Mouse (Mus musculus) left cerebral cortex, adult 2 months (tissue): Measurements from ENCODE around the gene Ubqln5. TPM values are rescaled to one million over a fixed set of nuclear protein-coding genes. Genes with fewer than 3 reads are reported as not detected.

Source experiments
- DNase-seq, 2 experiments: peaks; one replicate each; pipeline ENCODE4 v3.0.0; 2021 to 2022; ENCODE audit warnings: low spot score in 2 of 2, mixed read lengths in 1 of 2; ENCODE audit errors: extremely low spot score in 1 of 2
- H3K27ac ChIP-seq: fragments of 200-600 bp; 2 replicates; pipeline ENCODE4 v1.8.1; 2022
- H3K4me3 ChIP-seq: fragments of 200-600 bp; 2 replicates; pipeline ENCODE4 v1.8.1; 2022
- CTCF ChIP-seq: fragments of 200-600 bp; IDR thresholded peaks from 2 replicates; pipeline ENCODE4 v1.8.1; 2022; ENCODE audit warnings: antibody characterized with exemption, mild to moderate bottlenecking, moderate library complexity
- intact Hi-C: fragments of 180-260 bp; cut with DNase I; formaldehyde crosslinking; loops from one replicate; pipeline ENCODE4 v1.15.1; 2025
- long read RNA-seq, 2 experiments: library from polyadenylated mRNA; stranded (forward); transcript quantifications; one replicate each; pipeline ENCODE4 v2.0.0; 2021; ENCODE audit warnings: borderline mapping rate in 2 of 2
- total RNA-seq, 2 experiments: library from RNA; stranded (reverse); gene quantifications; 2 replicates each; pipeline ENCODE4 v1.2.3; 2021

Ubqln5 gene
- not detected for total RNA-seq
- long read RNA-seq, experiment 1: 0 reads
- long read RNA-seq, experiment 2: 0 reads

- no peak within 1 kb of the TSS for H3K27ac ChIP-seq
- intact Hi-C loops: no loop called here
- DNase-seq: no peak
- no peak within 1 kb of the TSS for H3K4me3 ChIP-seq
- TF ChIP-seq CTCF: no peak
Measured at GRCm38 (mm10) chr7:104129726-104130125, at the start of gene Ubqln5. TSS of gene Ubqln5 (minus strand) at chr7:104129826.

- no peak for TF ChIP-seq CTCF
- intact Hi-C loops: no loop called here
- no peak for DNase-seq
- no peak overlapping the region for H3K4me3 ChIP-seq
- H3K27ac ChIP-seq: no peak overlapping the region
Measured at GRCm38 (mm10) chr7:104179074-104179473, 49.4 kb upstream of the Ubqln5 start.

DNA sequence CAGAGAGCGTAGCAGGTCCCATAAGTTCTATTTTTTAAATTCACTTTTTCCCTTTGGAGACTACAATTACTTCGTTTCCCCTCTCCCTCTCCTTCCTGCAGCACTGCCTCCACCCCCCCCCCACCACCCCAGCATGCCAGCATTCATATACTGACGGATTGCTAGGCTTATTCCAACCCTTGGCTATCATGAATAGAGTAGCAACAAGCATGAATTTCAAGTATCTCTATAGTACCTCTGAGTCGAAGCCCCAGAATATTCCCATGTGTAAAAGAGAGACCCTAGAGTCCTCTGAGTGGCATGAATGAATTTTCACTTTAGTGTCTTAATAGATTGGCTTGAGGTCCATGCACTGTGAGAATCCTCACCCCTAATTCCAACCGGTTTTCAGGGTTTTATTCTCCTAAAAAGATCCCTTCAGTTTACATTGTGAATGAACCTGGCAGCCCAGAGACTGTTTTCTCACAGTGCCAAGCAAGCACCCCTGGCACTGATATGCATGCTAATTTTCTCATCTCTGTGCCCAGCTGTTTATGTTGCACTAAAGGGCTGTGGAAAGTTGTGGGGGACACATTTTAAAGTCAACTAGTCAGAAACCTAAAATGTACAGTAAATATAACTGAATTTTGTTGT lies 48.9 kb upstream of the Ubqln5 start:
- no peak for DNase-seq
- intact Hi-C loops: no loop called here
- Histone ChIP-seq H3K4me3 (no peak overlapping the region), H3K27ac (no peak overlapping the region)
- TF ChIP-seq CTCF: no peak

DNA sequence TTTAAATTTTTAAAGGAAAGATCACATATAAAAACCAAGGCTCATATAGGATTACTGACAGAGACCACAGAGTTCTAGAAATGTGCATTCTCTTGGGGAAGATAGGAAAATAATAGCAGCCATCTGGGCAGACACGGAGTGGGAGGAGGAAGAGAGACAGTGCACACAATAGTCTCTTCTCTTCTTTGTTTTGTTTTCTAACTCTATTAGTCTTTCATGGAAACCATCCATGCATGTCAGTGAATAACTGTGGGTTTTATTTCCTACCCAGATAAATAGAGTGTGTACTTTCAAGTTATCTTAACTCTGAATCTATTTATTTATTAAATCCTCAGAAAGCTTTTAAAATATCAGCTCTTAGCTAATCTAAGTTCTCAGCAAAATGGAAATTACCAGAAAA lies 45.5 kb upstream of the Ubqln5 start:
- TF ChIP-seq CTCF: no peak
- no peak for DNase-seq
- Histone ChIP-seq H3K27ac (no peak overlapping the region), H3K4me3 (no peak overlapping the region)
- intact Hi-C loops: no loop called here

- no peak for TF ChIP-seq CTCF
- DNase-seq: no peak
- intact Hi-C loops: no loop called here
Measured at GRCm38 (mm10) chr7:104169634-104170204, 40.1 kb upstream of the Ubqln5 start.

DNA sequence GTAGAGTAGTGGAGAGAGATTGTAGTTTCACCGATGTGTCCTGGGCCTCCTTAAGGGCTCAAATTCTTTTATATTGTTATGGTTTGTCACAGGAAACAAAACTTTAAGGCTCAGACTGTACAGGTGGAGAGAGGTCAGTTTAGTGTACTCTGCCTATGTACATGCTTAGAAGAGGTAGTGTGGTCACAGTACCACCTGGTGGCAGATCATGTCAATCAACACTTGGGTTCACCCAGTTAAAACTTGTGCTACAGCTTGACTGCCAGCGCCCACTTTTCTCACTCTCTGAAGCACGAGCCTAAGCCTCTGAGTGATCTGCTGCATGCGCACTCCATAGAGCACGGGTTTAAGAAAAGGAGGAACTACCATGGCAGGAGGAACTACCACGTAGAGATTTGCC lies 37.5 kb upstream of the Ubqln5 start:
- intact Hi-C loops: no loop called here
- no peak for TF ChIP-seq CTCF
- DNase-seq: no peak
- Histone ChIP-seq H3K27ac (no peak overlapping the region), H3K4me3 (no peak overlapping the region)

More at GRCm38 (mm10) chr7:104169634-104170204, 40.1 kb upstream of the Ubqln5 start:
- no peak overlapping the region for H3K27ac ChIP-seq
- no peak overlapping the region for H3K4me3 ChIP-seq

DNA sequence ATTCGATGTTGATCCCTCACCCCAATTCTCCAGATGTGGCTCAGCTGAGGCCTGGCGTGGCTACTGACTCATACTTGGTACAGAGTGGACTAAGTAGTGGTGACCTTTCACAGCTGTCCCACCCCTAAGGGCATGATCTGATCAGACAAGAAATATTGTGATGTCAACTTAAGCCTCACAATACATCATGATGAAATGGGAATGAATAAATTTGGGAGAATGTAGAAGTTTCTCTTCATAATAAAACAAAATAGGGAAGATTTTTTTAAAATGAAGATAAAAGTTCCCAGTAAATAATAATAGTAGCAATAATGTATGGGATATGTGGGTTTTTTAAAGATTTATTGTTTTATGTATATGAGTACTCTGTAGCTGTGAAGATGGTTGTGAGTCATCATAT lies 20.8 kb upstream of the Ubqln5 start, which contains the start of gene Ubqlnl:
TSS of gene Ubqlnl (minus strand) at position 101 of the 400 bp plus-strand sequence.
- intact Hi-C loops: no loop called here
- DNase-seq: no peak
- H3K27ac ChIP-seq: no peak within 1 kb of the TSS
- no peak within 1 kb of the TSS for H3K4me3 ChIP-seq
- no peak for TF ChIP-seq CTCF

- H3K27ac ChIP-seq: no peak within 1 kb of the TSS
- intact Hi-C loops: no loop called here
- DNase-seq: no peak
- TF ChIP-seq CTCF: no peak
- no peak within 1 kb of the TSS for H3K4me3 ChIP-seq
Measured at GRCm38 (mm10) chr7:104143179-104143578, 13.6 kb upstream of the Ubqln5 start, which contains the start of gene Ubqln3. TSS of gene Ubqln3 (minus strand) at chr7:104143279.

- no peak for TF ChIP-seq CTCF
- H3K4me3 ChIP-seq: no peak within 1 kb of the TSS
- H3K27ac ChIP-seq: no peak within 1 kb of the TSS
Measured at GRCm38 (mm10) chr7:104137305-104137704, 7.7 kb upstream of the Ubqln5 start, which contains the start of gene Olfr643. TSS of gene Olfr643 (minus strand) at chr7:104137405.

DNA sequence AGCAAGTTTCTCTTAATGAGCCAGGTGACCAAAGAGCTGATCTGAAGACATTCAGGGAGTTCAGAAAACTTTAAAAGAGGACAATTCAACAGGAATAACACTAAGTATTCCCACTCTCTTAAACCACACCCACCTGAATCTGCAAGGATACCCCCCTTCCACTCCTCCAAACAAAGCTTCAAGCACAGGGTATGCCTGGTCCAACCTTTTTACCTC lies 25.0 kb downstream of the Ubqln5 start, which contains the start of gene Olfr646:
TSS of gene Olfr646 (plus strand) at position 117 of the 216 bp plus-strand sequence.
- Histone ChIP-seq H3K4me3 (no peak within 1 kb of the TSS), H3K27ac (no peak within 1 kb of the TSS)
- DNase-seq: no peak
- intact Hi-C loops: no loop called here
- TF ChIP-seq CTCF: no peak

More at GRCm38 (mm10) chr7:104137305-104137704, 7.7 kb upstream of the Ubqln5 start, which contains the start of gene Olfr643:
- no peak for DNase-seq
- intact Hi-C loops: no loop called here

- Histone ChIP-seq H3K27ac (no peak overlapping the region), H3K4me3 (no peak overlapping the region)
- no peak for DNase-seq
- no peak for TF ChIP-seq CTCF
- intact Hi-C loops: no loop called here
Measured at GRCm38 (mm10) chr7:104103913-104104756, 25.5 kb downstream of the Ubqln5 start.

GRCm38 (mm10) chr7:104085365-104085764 lies 44.3 kb downstream of the Ubqln5 start, which contains the start of gene Olfr645:
TSS of gene Olfr645 (minus strand) at chr7:104085465.
- no peak within 1 kb of the TSS for H3K4me3 ChIP-seq
- no peak for DNase-seq
- intact Hi-C loops: no loop called here
- TF ChIP-seq CTCF: no peak
- no peak within 1 kb of the TSS for H3K27ac ChIP-seq

Other genes with a start within 250 kb of the Ubqln5 start
- gene Olfr66, start 243.6 kb downstream of the Ubqln5 start, total RNA-seq: not detected
- gene Olfr64, start 235.3 kb downstream of the Ubqln5 start, total RNA-seq: not detected
- not detected for gene Olfr65, start 226.3 kb downstream of the Ubqln5 start, total RNA-seq
- not detected for gene Olfr631, start 201.0 kb downstream of the Ubqln5 start, total RNA-seq
- gene Olfr632, start 195.5 kb downstream of the Ubqln5 start, total RNA-seq: not detected
- not detected for gene Olfr633, start 185.4 kb downstream of the Ubqln5 start, total RNA-seq
- under 1 TPM; 0.05 to 0.09 TPM for gene Olfr635, start 158.7 kb downstream of the Ubqln5 start, total RNA-seq
- gene Olfr638, start 131.1 kb downstream of the Ubqln5 start, total RNA-seq: not detected
- under 1 TPM; 0.07 to 0.19 TPM for gene Olfr639, start 112.5 kb downstream of the Ubqln5 start, total RNA-seq
- gene Olfr640, start 104.3 kb downstream of the Ubqln5 start, total RNA-seq: not detected
- not detected for gene Olfr641, start 94.4 kb downstream of the Ubqln5 start, total RNA-seq
- not detected for gene Olfr642, start 77.2 kb downstream of the Ubqln5 start, total RNA-seq
- gene 4930516K23Rik, start 68.4 kb downstream of the Ubqln5 start, total RNA-seq: not detected
- not detected for gene Olfr644, start 58.0 kb downstream of the Ubqln5 start, total RNA-seq
- gene Olfr645, start 44.4 kb downstream of the Ubqln5 start, total RNA-seq: not detected
- not detected for gene Olfr646, start 25.0 kb downstream of the Ubqln5 start, total RNA-seq
- not detected for gene Olfr643, start 7.6 kb upstream of the Ubqln5 start, total RNA-seq
- gene Ubqln3, start 13.5 kb upstream of the Ubqln5 start, total RNA-seq: not detected
- gene Ubqlnl, start 20.7 kb upstream of the Ubqln5 start, total RNA-seq: not detected
- not detected for gene Olfm5, start 35.0 kb upstream of the Ubqln5 start, total RNA-seq
- gene Olfr648, start 53.6 kb upstream of the Ubqln5 start, total RNA-seq: under 1 TPM; 0.26 to 0.27 TPM
- not detected for gene Olfr649, start 66.2 kb upstream of the Ubqln5 start, total RNA-seq
- gene Trim6, start 89.0 kb upstream of the Ubqln5 start, total RNA-seq: under 1 TPM; 0.19 to 0.34 TPM
- gene Trim34a, start 114.6 kb upstream of the Ubqln5 start, total RNA-seq: 1 to 10 TPM; 1.0 to 1.3 TPM
- under 1 TPM; 0.43 to 0.51 TPM for gene Trim5, start 158.3 kb upstream of the Ubqln5 start, total RNA-seq
- gene Trim12a, start 185.6 kb upstream of the Ubqln5 start, total RNA-seq: 1 to 10 TPM; 2.2 to 3.2 TPM
- gene Trim34b, start 199.6 kb upstream of the Ubqln5 start, total RNA-seq: not detected
- gene Trim12c, start 223.5 kb upstream of the Ubqln5 start, total RNA-seq: 1 to 10 TPM; 1.0 to 1.5 TPM
- gene Trim30b, start 240.1 kb upstream of the Ubqln5 start, total RNA-seq: not detected